Mouse (Mus musculus) megakaryocyte, adult 5-6 weeks (primary cell): Measurements from ENCODE around the gene Fam186a. TPM values are rescaled to one million over a fixed set of nuclear protein-coding genes. Genes with fewer than 3 reads are reported as not detected.
"Not testable (repeated sequence)": the region's sequence is repeated elsewhere in the genome, so short reads cannot be mapped to it uniquely, and the experiment has no call there.

Experiments
- ATAC-seq: 2 replicates; pipeline ENCODE4 v1.8.0; 2016; ENCODE audit warnings: mild to moderate bottlenecking, inconsistent platforms; ENCODE audit not compliant: poor library complexity, severe bottlenecking
- total RNA-seq, 2 experiments: library from RNA; stranded (forward) in 1 of 2; stranded (reverse) in 1 of 2; fragments of 153-499, 151-499 nt in 1 of 2; fragments of 221-1000, 200-1000 nt in 1 of 2; gene quantifications; 2 replicates each; pipeline versions ENCODE4 v1.2.3 to v1.2.4; 2015 to 2017

Fam186a gene
- total RNA-seq (2015) (not detected in 2 replicates), total RNA-seq (2017) (not detected in 2 replicates)

GRCm38 (mm10) chr15:99966961-99967360, at the start of gene Fam186a:
TSS of gene Fam186a (minus strand) at chr15:99967061.
- no peak for ATAC-seq

- no peak for ATAC-seq
Observed at GRCm38 (mm10) chr15:100006180-100006579, 39.3 kb upstream of the Fam186a start.

- peak; percentile 94 for ATAC-seq
Observed at GRCm38 (mm10) chr15:100004677-100005273, 37.9 kb upstream of the Fam186a start.

GRCm38 (mm10) chr15:99999390-99999789, 32.5 kb upstream of the Fam186a start:
- ATAC-seq, result peak; percentile 27; the same call in 1 of the 2 replicates

- no peak for ATAC-seq
Observed at GRCm38 (mm10) chr15:99997114-99997804, 30.4 kb upstream of the Fam186a start.

- no peak for ATAC-seq
Observed at GRCm38 (mm10) chr15:99993100-99993499, 26.2 kb upstream of the Fam186a start.

GRCm38 (mm10) chr15:99979715-99980114, 12.9 kb upstream of the Fam186a start:
- ATAC-seq, result no peak

- no peak for ATAC-seq
Observed at GRCm38 (mm10) chr15:99979266-99979665, 12.4 kb upstream of the Fam186a start.

GRCm38 (mm10) chr15:99976121-99976520, 9.3 kb upstream of the Fam186a start:
- not testable (repeated sequence) for ATAC-seq

GRCm38 (mm10) chr15:99974476-99975220, 7.8 kb upstream of the Fam186a start:
- no peak for ATAC-seq

- ATAC-seq, result peak; percentile 53
Observed at GRCm38 (mm10) chr15:99972989-99973911, 6.4 kb upstream of the Fam186a start.

- ATAC-seq, result peak; percentile 97
Observed at GRCm38 (mm10) chr15:99972361-99972988, 5.6 kb upstream of the Fam186a start.

GRCm38 (mm10) chr15:99970606-99971005, 3.7 kb upstream of the Fam186a start:
- no peak for ATAC-seq

GRCm38 (mm10) chr15:99969765-99970164, 2.9 kb upstream of the Fam186a start, which contains the start of gene Larp4:
TSS of gene Larp4 (plus strand) at chr15:99970065.
- ATAC-seq, result not testable (repeated sequence)

- ATAC-seq, result peak; percentile 59
Observed at GRCm38 (mm10) chr15:99965103-99965775, 1.6 kb downstream of the Fam186a start.

GRCm38 (mm10) chr15:99955324-99955723, 11.5 kb downstream of the Fam186a start:
- ATAC-seq, result no peak

- no peak for ATAC-seq
Observed at GRCm38 (mm10) chr15:99940970-99941630, 25.8 kb downstream of the Fam186a start.

- no peak for ATAC-seq
Observed at GRCm38 (mm10) chr15:99940426-99940825, 26.4 kb downstream of the Fam186a start.

- ATAC-seq, result no peak
Observed at GRCm38 (mm10) chr15:99937841-99938240, 29.0 kb downstream of the Fam186a start.
